Mouse (Mus musculus) thymus, adult 2 months (tissue): ENCODE measurements at regions not wholly inside any gene's neighbourhood (a gene's known extent, or its start where the extent isn't known, plus 50 kb on each side); places are given as distances from the start of the nearest gene placed in this dataset.

Experiments used
- DNase-seq: peaks from one replicate; pipeline ENCODE4 v3.0.0; 2021
- H3K27ac ChIP-seq: fragments of 200-500 bp; 2 replicates; pipeline ENCODE4 v1.5.1; 2012; ENCODE audit warnings: low read length, control low read depth; ENCODE audit not compliant: control insufficient read depth, insufficient read depth
- H3K27me3 ChIP-seq: fragments of 200-500 bp; 2 replicates; pipeline ENCODE4 v1.6.1; 2012; ENCODE audit warnings: mild to moderate bottlenecking, low read length, moderate library complexity, mixed read lengths; ENCODE audit not compliant: control insufficient read depth, insufficient read depth
- H3K36me3 ChIP-seq: fragments of 200-500 bp; 2 replicates; pipeline ENCODE4 v1.6.1; 2012; ENCODE audit warnings: mild to moderate bottlenecking, low read length, moderate library complexity; ENCODE audit not compliant: control insufficient read depth, insufficient read depth
- H3K4me1 ChIP-seq: fragments of 200-500 bp; replicated peaks from 2 replicates; pipeline ENCODE4 v1.6.1; 2012; ENCODE audit warnings: low read length; ENCODE audit not compliant: control insufficient read depth, insufficient read depth
- H3K4me3 ChIP-seq: fragments of 200-500 bp; 2 replicates; pipeline ENCODE4 v1.5.1; 2012; ENCODE audit warnings: mild to moderate bottlenecking, low read length, control low read depth, moderate library complexity; ENCODE audit not compliant: control insufficient read depth, insufficient read depth
- CTCF ChIP-seq: fragments of 200-500 bp; IDR thresholded peaks from 2 replicates; pipeline ENCODE4 v1.5.1; 2012; ENCODE audit warnings: mild to moderate bottlenecking, control low read depth, low read length, moderate library complexity, borderline replicate concordance; ENCODE audit not compliant: control insufficient read depth, poor library complexity, insufficient read depth; ENCODE audit errors: extremely low read depth
- POLR2A ChIP-seq: fragments of 200-500 bp; IDR thresholded peaks from 2 replicates; pipeline ENCODE4 v1.6.1; 2012; ENCODE audit warnings: mild to moderate bottlenecking, low read length, control low read depth, moderate library complexity; ENCODE audit not compliant: control insufficient read depth, poor library complexity, insufficient read depth; ENCODE audit errors: extremely low read depth
- WGBS: fragments of 180-500 bp; shearing (Covaris S2); methylation state at CpG from one replicate; pipeline ENCODE4 v1.1.7; 2018; 5-methylcytosine and 5-hydroxymethylcytosine counted together

DNA sequence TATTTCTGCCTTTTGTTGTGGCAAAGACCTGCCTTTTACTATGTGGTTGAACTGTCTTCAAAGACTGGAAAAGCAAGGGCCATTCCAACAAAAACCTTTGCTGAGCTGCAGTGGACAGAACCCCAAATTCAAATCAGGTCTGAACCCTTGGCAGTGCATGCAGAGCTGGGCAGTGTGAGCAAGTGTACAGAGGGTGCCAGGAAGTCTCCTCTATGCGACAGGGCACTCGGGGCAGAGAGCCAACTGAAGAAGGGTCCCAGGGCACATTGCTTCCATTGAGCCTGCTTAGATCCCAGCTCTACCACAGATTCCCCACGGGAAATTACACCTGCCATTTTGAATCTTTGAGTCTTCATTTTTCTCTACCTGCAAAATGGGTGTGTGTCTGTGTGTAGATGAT, 79.0 kb upstream of the Smim23 start:
- DNase-seq: no peak
- TF ChIP-seq CTCF: no peak
- WGBS: 81% methylated on average over 3 of the region's 3 CpGs
- Histone ChIP-seq H3K4me1 (no peaks in the 10 kb centered on the region), H3K4me3 (no peak overlapping the region), H3K36me3 (no peaks in the 10 kb centered on the region), H3K27ac (no peak overlapping the region), H3K27me3 (no peaks in the 10 kb centered on the region)

DNA sequence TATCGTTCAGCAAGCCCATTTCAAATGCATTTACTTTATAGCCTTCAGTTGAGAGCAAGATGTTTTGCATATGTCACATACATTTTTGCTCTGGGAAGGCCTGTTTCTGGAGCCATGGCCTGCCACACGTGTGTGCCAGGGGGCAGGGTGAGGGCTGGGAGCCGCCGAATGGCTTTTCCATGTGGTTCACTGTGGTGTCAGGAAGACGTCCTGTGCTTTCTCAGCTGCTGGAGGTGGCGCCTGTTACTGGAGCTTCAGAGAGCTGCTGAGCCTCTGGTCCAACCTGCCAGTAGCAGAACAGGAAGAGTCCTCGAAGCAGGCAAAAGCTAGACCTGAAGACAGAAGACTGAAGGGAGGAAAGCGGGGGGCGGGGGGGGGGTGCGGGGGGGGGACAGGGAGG, 78.5 kb upstream of the Smim23 start:
- DNase-seq: no peak
- Histone ChIP-seq H3K27me3 (no peaks in the 10 kb centered on the region), H3K4me3 (no peak overlapping the region), H3K4me1 (no peaks in the 10 kb centered on the region), H3K36me3 (no peaks in the 10 kb centered on the region), H3K27ac (no peak overlapping the region)
- TF ChIP-seq CTCF (no peak), POLR2A (no peak)
- 68% methylated on average over 9 of the region's 10 CpGs for WGBS

DNA sequence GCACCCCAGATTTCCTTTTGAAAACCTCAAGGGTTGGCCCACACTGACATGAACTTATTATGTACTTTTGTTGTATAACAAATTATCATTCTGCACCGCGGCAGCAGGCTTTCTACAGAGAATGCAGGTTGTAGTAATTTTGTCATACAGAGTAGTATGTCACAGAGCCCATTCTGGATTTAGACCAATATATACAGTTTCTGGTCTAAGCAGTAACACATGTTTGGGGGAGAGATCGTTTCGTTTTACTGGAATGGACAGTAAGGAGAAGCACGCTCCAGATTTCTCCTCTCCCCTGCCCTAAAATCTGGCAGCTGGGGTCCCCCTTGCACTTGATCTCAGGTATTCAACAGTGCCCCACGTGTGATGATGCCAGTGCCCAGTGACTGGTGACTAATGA, 76.0 kb upstream of the Smim23 start:
- TF ChIP-seq POLR2A (no peak), CTCF (no peak)
- Histone ChIP-seq H3K4me3 (no peak overlapping the region), H3K27me3 (no peaks in the 10 kb centered on the region), H3K4me1 (no peaks in the 10 kb centered on the region), H3K27ac (no peak overlapping the region), H3K36me3 (no peaks in the 10 kb centered on the region)
- no peak for DNase-seq
- 90% methylated on average over 6 of the region's 6 CpGs for WGBS

DNA sequence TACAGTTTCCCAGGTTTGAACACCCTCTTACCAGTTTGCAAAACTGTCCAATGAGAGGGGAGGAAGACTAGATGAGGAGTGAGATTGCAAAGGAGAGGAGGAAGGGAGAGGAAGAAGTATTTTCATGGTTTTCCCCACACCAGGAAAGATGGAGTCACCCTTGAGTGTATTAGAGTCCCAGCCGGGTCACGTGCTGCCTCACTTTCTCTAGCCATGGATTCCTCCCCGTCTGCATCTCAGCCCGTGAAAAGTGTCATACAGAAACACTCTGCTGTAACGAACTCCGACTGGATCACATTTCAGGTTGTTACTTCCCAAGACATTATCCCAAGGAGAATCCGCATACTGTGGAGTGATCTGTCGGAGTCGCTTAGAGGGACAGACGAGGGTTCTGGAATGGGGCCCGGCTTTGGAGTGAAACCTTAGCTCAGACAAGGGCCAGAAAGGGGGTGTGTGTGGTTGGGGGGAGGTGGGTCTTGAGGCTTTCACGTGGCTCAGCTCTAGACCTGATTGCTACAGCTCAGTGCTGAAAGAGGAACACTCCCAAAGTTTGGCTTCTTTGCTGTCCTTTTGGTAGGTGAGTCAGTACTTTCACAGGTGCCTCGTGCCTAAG, 75.3 kb upstream of the Smim23 start:
- Histone ChIP-seq H3K27me3 (no peaks in the 10 kb centered on the region), H3K27ac (no peak overlapping the region), H3K4me1 (no peaks in the 10 kb centered on the region), H3K36me3 (no peaks in the 10 kb centered on the region), H3K4me3 (no peak overlapping the region)
- DNase-seq: no peak
- WGBS: 82% methylated on average over 13 of the region's 13 CpGs
- TF ChIP-seq CTCF (no peak), POLR2A (no peak)

DNA sequence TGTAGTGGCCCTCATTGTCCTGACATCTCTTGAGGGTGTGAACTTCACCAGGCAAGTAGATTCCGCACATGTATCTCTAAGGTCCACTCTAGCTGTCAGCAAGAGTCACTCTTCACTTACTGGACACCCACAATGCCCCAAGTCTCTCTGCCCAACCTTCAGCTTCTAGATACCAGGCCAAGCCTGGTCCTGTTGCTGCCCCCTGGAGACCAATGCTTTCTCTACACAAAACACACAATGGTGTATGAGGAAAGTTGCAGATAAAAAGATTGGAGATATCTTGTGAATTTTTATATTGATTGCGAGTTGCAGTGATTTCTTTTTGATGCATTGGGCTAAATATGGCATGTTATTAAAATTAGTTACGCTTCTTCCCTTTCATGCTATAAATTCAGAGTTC, 71.0 kb upstream of the Smim23 start:
- Histone ChIP-seq H3K4me1 (no peaks in the 10 kb centered on the region), H3K27ac (no peak overlapping the region), H3K27me3 (no peaks in the 10 kb centered on the region), H3K4me3 (no peak overlapping the region), H3K36me3 (no peaks in the 10 kb centered on the region)
- DNase-seq: no peak
- WGBS: 84% methylated on average over 3 of the region's 3 CpGs
- TF ChIP-seq POLR2A (no peak), CTCF (no peak)

DNA sequence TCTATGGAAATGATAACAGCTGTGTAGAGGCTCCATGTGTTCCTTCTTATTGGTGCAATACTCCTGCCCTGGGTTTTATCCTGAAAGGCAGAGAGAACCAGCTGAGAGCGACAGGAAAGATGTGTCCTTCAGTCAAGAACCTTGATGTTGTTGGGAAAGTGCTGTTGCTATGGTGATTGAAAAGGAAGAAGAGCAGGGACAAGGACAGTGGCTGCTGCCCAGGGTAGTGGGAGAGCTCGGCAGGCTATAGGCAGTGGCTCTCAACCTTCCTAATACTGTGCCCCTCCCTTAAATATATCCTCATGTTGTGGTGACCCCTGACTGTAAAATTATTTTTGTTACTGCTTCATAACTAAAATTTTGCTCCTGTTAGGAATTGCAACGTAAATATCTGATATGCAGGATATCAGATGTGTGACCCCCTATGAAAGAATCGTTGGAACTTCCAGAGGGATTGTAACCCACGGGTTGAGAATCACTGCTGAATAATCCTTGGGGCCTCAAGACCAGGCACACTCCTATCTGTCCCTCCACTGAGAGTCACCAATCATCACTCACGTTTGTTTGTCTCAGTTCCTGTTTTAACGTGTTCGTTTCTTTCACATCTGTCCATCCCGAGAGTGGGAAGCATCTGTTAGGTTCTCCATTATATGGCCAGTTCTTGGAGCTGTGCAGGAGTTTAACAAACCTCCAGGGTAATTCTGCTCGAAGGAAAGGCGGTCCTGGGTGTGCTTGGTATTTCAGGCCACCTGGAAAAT, 68.9 kb upstream of the Smim23 start:
- Histone ChIP-seq H3K4me1 (no peaks in the 10 kb centered on the region), H3K4me3 (no peak overlapping the region), H3K27me3 (no peaks in the 10 kb centered on the region), H3K27ac (no peak overlapping the region), H3K36me3 (no peaks in the 10 kb centered on the region)
- no peak for DNase-seq
- TF ChIP-seq POLR2A (no peak), CTCF (no peak)
- WGBS: 55% methylated on average over 11 of the region's 11 CpGs

DNA sequence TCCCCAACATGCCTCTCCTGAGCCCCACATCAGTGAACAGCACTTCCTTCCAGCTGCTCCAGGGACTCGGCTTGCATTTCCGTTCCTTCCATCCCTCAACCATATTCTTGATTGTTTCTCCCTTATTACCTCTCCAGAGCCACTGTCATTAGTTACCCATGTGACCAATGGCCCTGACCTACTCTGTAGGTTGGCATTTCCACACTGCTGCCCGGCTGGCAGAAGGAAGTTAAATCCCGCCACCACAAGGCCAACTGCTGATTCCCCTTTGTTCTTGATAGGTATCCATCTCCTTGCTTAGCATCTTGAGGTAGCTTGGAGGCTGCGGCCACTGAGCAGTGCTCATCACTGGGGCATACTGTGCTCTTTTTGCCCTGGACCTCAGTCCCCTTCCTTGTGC, 68.1 kb upstream of the Smim23 start:
- no peak overlapping the region for H3K27ac ChIP-seq
- WGBS: 87% methylated on average over 5 of the region's 5 CpGs
- DNase-seq: no peak
- H3K36me3 ChIP-seq: no peaks in the 10 kb centered on the region
- no peak overlapping the region for H3K4me3 ChIP-seq
- no peaks in the 10 kb centered on the region for H3K4me1 ChIP-seq
- H3K27me3 ChIP-seq: no peaks in the 10 kb centered on the region
- TF ChIP-seq CTCF (no peak), POLR2A (no peak)

DNA sequence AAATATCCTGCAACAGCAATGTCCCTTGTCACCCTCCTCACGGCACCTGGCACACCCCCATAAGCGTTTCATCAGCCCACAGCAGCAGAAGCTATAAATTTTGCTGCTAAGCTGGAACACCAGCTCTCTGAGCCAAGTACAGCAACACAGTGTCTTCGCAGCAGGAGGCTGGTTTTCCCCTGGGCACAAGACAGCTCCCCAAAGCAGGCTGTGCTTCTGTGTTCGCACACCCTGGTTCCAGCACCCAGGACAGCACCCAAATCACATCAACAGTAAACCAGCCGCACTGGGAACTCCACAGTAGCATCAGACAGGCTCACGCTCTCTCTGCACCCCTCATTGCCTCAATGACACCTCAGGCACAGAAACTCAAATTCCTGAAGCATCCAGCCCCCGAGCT, 64.8 kb upstream of the Smim23 start:
- no peak overlapping the region for H3K27ac ChIP-seq
- no peaks in the 10 kb centered on the region for H3K4me1 ChIP-seq
- H3K4me3 ChIP-seq: no peak overlapping the region
- WGBS: 31% methylated on average over 7 of the region's 7 CpGs
- TF ChIP-seq CTCF (no peak), POLR2A (no peak)
- H3K36me3 ChIP-seq: no peaks in the 10 kb centered on the region
- no peak for DNase-seq
- no peaks in the 10 kb centered on the region for H3K27me3 ChIP-seq
